Mouse (Mus musculus) liver, postnatal 0 days (tissue): Measurements from ENCODE around the gene Gm20696.

Experiments used
- CTCF ChIP-seq: sonication (generic); IDR thresholded peaks from 2 replicates; pipeline ENCODE4 v1.5.1; 2016; ENCODE audit warnings: antibody characterized with exemption, low read depth
- EP300 ChIP-seq: IDR thresholded peaks from 2 replicates; pipeline ENCODE4 v1.6.1; 2016; ENCODE audit warnings: antibody characterized with exemption, low read depth, mild to moderate bottlenecking

DNA sequence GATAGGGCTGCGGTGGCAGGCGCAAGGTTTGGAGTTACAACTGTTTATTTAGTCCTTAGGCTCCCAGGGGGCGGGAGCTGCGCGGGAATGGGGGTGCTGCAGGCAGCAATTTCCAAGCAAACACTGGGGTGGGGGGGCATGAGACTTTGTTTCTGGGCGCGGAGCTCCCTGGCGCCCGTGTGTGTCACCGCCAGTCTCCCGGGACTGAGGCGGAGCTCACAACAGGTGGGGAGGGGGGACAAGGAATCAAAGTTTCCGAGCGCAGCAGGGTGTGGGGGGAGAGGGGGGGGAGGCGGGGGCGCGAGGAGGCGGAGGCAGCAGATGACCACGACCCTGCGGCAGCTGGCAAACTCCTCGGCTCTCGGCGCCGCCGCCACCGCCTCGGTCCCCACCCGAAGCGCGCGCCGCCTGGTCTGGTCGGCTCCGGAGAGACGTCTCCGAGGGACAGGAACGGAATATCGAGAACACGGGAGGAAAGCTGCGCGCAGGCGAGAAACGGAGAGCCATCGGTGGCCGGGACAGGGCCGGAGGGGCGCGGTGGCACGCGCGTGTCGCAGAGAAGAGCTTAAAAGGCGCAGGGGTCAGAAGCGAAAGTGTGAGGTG is 145.5 kb downstream of the Gm20696 start:
- TF ChIP-seq CTCF = no peak
- TF ChIP-seq EP300 = no peak
